Mouse (Mus musculus) small intestine, adult 2 months (tissue): Measurements from ENCODE around the gene Ttc37.

Experiments
- CTCF ChIP-seq: fragments of 200-500 bp; IDR thresholded peaks from 2 replicates; pipeline ENCODE4 v1.5.1; 2012; ENCODE audit warnings: low read depth, mild to moderate bottlenecking, control low read depth, inconsistent platforms, low read length, moderate library complexity, mixed read lengths; ENCODE audit not compliant: insufficient replicate concordance, insufficient read length; ENCODE audit errors: extremely low read depth
- POLR2A ChIP-seq: fragments of 200-500 bp; IDR thresholded peaks from 2 replicates; pipeline ENCODE4 v1.6.1; 2012; ENCODE audit warnings: low read depth, mild to moderate bottlenecking, control low read depth, inconsistent platforms, low read length, moderate library complexity

DNA sequence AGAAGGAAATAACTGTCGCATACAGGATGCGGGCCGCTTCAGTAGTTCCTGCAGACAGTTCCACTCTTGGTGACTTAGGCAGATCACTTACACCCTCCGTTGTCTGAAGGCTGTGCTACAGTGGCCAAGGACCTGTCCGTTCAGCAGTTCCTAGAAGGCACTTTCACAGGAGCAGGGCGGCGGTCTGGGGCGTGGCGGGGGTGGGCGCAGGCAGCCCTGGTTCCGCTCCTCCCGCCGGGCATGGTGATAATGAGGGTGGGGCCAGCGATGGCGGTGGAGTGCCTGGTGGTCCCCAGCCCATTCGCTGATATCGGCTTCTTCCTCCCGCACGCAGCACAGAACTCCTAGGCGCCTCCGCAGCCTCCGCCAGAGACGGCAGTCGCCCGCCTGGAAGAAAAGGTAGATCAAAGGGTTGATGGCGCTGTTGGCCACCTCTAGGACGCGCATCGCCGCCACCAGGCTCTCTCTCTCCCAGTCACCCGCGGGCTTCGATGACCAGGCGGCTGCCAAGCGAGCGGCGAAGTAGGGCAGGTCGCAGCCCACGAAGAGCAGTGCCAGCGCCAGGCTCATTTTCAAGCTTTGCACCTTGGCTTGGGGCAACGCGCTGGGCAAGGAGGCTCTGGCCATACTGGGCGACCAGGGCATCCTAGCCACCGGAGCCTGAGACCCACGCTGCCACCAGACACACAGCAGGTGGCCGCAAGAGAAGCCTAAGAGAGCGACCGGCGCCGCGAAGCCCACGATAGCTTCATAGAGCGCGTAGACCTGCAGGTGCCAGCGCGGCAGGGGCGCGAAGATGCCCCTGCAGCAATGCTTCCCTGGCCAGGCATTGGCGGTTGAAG, 42.9 kb upstream of the Ttc37 start:
- TF ChIP-seq CTCF (no peak), POLR2A (no peak)
